Mouse (Mus musculus) neural tube, embryonic 12.5 days (tissue): ENCODE measurements at regions not wholly inside any gene's neighbourhood (a gene's known extent, or its start where the extent isn't known, plus 50 kb on each side); places are given as distances from the start of the nearest gene placed in this dataset.

Experiments
- ATAC-seq: fragments of 200-750 bp; cut with Nextera tagmentation; 2 replicates; pipeline ENCODE4 v1.8.0; 2017; ENCODE audit warnings: low read depth, mild to moderate bottlenecking, moderate TSS enrichment, moderate library complexity; ENCODE audit not compliant: low FRiP score
- H3K27ac ChIP-seq: fragments of 300-500 bp; sonication (generic); 2 replicates; pipeline ENCODE4 v1.5.1; 2016
- H3K27me3 ChIP-seq: fragments of 300-500 bp; sonication (generic); replicated peaks from 2 replicates; pipeline ENCODE4 v1.6.1; 2016; ENCODE audit warnings: mild to moderate bottlenecking
- H3K36me3 ChIP-seq: fragments of 300-500 bp; sonication (generic); 2 replicates; pipeline ENCODE4 v1.6.1; 2016; ENCODE audit warnings: mild to moderate bottlenecking
- H3K4me1 ChIP-seq: fragments of 300-500 bp; sonication (generic); 2 replicates; pipeline ENCODE4 v1.6.1; 2016
- H3K4me2 ChIP-seq: fragments of 300-500 bp; sonication (generic); replicated peaks from 2 replicates; pipeline ENCODE4 v1.6.1; 2016; ENCODE audit warnings: mild to moderate bottlenecking
- H3K4me3 ChIP-seq: fragments of 300-500 bp; sonication (generic); 2 replicates; pipeline ENCODE4 v1.5.1; 2016
- H3K9ac ChIP-seq: fragments of 300-500 bp; sonication (generic); 2 replicates; pipeline ENCODE4 v1.6.1; 2016; ENCODE audit warnings: mild to moderate bottlenecking
- H3K9me3 ChIP-seq: fragments of 300-500 bp; sonication (generic); 2 replicates; pipeline ENCODE4 v1.6.1; 2016; ENCODE audit warnings: mild to moderate bottlenecking
- WGBS: fragments of 180-500 bp; shearing (Covaris S2); methylation state at CpG from one replicate; pipeline ENCODE4 v1.1.7; 2016; 5-methylcytosine and 5-hydroxymethylcytosine counted together

GRCm38 (mm10) chr13:72814616-72815015 lies 186.0 kb downstream of the Irx2 start:
- ATAC-seq, result no peak
- H3K9ac ChIP-seq, result no peak overlapping the region
- 43% methylated on average over 7 of the region's 7 CpGs for WGBS
- H3K4me3 ChIP-seq, result no peak overlapping the region
- H3K27me3 ChIP-seq, result peaks cover 20% of the 10 kb centered on the region
- H3K4me2 ChIP-seq, result no peak overlapping the region
- H3K36me3 ChIP-seq, result no peaks in the 10 kb centered on the region
- H3K4me1 ChIP-seq, result peaks cover 7% of the 10 kb centered on the region; the same call in 1 of the 2 replicates
- H3K27ac ChIP-seq, result no peak overlapping the region
- no peaks in the 10 kb centered on the region for H3K9me3 ChIP-seq

- ATAC-seq, result peak; percentile 61
- Histone ChIP-seq H3K36me3 (no peaks in the 10 kb centered on the region), H3K4me1 (peaks cover 7% of the 10 kb centered on the region; the same call in 1 of the 2 replicates), H3K27me3 (peaks cover 20% of the 10 kb centered on the region), H3K4me3 (no peak overlapping the region), H3K9ac (no peak overlapping the region), H3K4me2 (peak overlapping the region; percentile 44; the same call in 1 of the 2 replicates), H3K27ac (no peak overlapping the region), H3K9me3 (no peaks in the 10 kb centered on the region)
- 5% methylated on average over 4 of the region's 4 CpGs for WGBS
Observed at GRCm38 (mm10) chr13:72815236-72815932, 186.8 kb downstream of the Irx2 start.

GRCm38 (mm10) chr13:72815933-72816553 lies 187.4 kb downstream of the Irx2 start:
- Histone ChIP-seq H3K9me3 (no peaks in the 10 kb centered on the region), H3K27ac (no peak overlapping the region), H3K4me2 (peak overlapping the region; percentile 44), H3K4me1 (peaks cover 7% of the 10 kb centered on the region; the same call in 1 of the 2 replicates), H3K9ac (no peak overlapping the region), H3K36me3 (no peaks in the 10 kb centered on the region), H3K4me3 (no peak overlapping the region), H3K27me3 (peaks cover 20% of the 10 kb centered on the region)
- 2% methylated on average over 18 of the region's 18 CpGs for WGBS
- 0 out of 2 replicates have a peak, but pooled peaks have one; percentile 43 for ATAC-seq

GRCm38 (mm10) chr13:72816856-72817255 lies 188.2 kb downstream of the Irx2 start:
- no peak for ATAC-seq
- no peaks in the 10 kb centered on the region for H3K36me3 ChIP-seq
- H3K9ac ChIP-seq, result no peak overlapping the region
- peak overlapping the region; percentile 44 for H3K4me2 ChIP-seq
- peaks cover 7% of the 10 kb centered on the region; the same call in 1 of the 2 replicates for H3K4me1 ChIP-seq
- H3K9me3 ChIP-seq, result no peaks in the 10 kb centered on the region
- no peak overlapping the region for H3K27ac ChIP-seq
- H3K27me3 ChIP-seq, result peaks cover 20% of the 10 kb centered on the region
- no peak overlapping the region for H3K4me3 ChIP-seq
- 12% methylated on average over 8 of the region's 8 CpGs for WGBS

GRCm38 (mm10) chr13:72817521-72817920 lies 188.9 kb downstream of the Irx2 start:
- Histone ChIP-seq H3K4me3 (no peak overlapping the region), H3K4me2 (no peak overlapping the region), H3K36me3 (no peaks in the 10 kb centered on the region), H3K27me3 (peaks cover 20% of the 10 kb centered on the region), H3K4me1 (peaks cover 7% of the 10 kb centered on the region; the same call in 1 of the 2 replicates), H3K9ac (no peak overlapping the region), H3K27ac (no peak overlapping the region), H3K9me3 (no peaks in the 10 kb centered on the region)
- ATAC-seq, result no peak
- 9% methylated on average over 2 of the region's 2 CpGs for WGBS

GRCm38 (mm10) chr13:72817930-72818329 lies 189.3 kb downstream of the Irx2 start:
- H3K4me2 ChIP-seq, result no peak overlapping the region
- H3K36me3 ChIP-seq, result no peaks in the 10 kb centered on the region
- WGBS, result 17% methylated on average over 6 of the region's 6 CpGs
- H3K4me3 ChIP-seq, result no peak overlapping the region
- peaks cover 20% of the 10 kb centered on the region for H3K27me3 ChIP-seq
- no peak for ATAC-seq
- peaks cover 7% of the 10 kb centered on the region; the same call in 1 of the 2 replicates for H3K4me1 ChIP-seq
- H3K9me3 ChIP-seq, result no peaks in the 10 kb centered on the region
- H3K9ac ChIP-seq, result no peak overlapping the region
- H3K27ac ChIP-seq, result no peak overlapping the region

- Histone ChIP-seq H3K4me1 (no peaks in the 10 kb centered on the region), H3K36me3 (no peaks in the 10 kb centered on the region), H3K4me3 (no peak overlapping the region), H3K27ac (no peak overlapping the region), H3K9me3 (no peaks in the 10 kb centered on the region), H3K4me2 (no peak overlapping the region), H3K9ac (no peak overlapping the region), H3K27me3 (no peaks in the 10 kb centered on the region; the same call in none of the 2 replicates)
- WGBS, result 52% methylated on average over 3 of the region's 3 CpGs
- no peak for ATAC-seq
Observed at GRCm38 (mm10) chr13:72826613-72827012, 198.0 kb downstream of the Irx2 start.

GRCm38 (mm10) chr13:72829331-72829730 lies 200.7 kb downstream of the Irx2 start:
- H3K4me3 ChIP-seq, result no peak overlapping the region
- no peak overlapping the region for H3K27ac ChIP-seq
- WGBS, result 86% methylated on average over 3 of the region's 3 CpGs
- H3K9ac ChIP-seq, result no peak overlapping the region
- H3K4me1 ChIP-seq, result no peaks in the 10 kb centered on the region
- H3K27me3 ChIP-seq, result no peaks in the 10 kb centered on the region; the same call in none of the 2 replicates
- H3K4me2 ChIP-seq, result no peak overlapping the region
- H3K9me3 ChIP-seq, result no peaks in the 10 kb centered on the region
- ATAC-seq, result no peak
- no peaks in the 10 kb centered on the region for H3K36me3 ChIP-seq

GRCm38 (mm10) chr13:72833326-72833725 lies 204.7 kb downstream of the Irx2 start:
- 85% methylated on average over 2 of the region's 2 CpGs for WGBS
- no peaks in the 10 kb centered on the region; the same call in 1 of the 2 replicates for H3K27me3 ChIP-seq
- no peaks in the 10 kb centered on the region for H3K36me3 ChIP-seq
- no peak overlapping the region for H3K9ac ChIP-seq
- no peak overlapping the region for H3K4me3 ChIP-seq
- H3K9me3 ChIP-seq, result no peaks in the 10 kb centered on the region
- H3K27ac ChIP-seq, result no peak overlapping the region
- ATAC-seq, result no peak
- no peaks in the 10 kb centered on the region for H3K4me1 ChIP-seq
- no peak overlapping the region for H3K4me2 ChIP-seq

GRCm38 (mm10) chr13:72837016-72837415 lies 208.4 kb downstream of the Irx2 start:
- Histone ChIP-seq H3K36me3 (no peaks in the 10 kb centered on the region), H3K27me3 (no peaks in the 10 kb centered on the region), H3K4me3 (no peak overlapping the region), H3K9me3 (no peaks in the 10 kb centered on the region), H3K4me2 (no peak overlapping the region), H3K4me1 (no peaks in the 10 kb centered on the region), H3K9ac (no peak overlapping the region), H3K27ac (no peak overlapping the region)
- ATAC-seq, result no peak
- 65% methylated on average over 9 of the region's 9 CpGs for WGBS

- Histone ChIP-seq H3K9me3 (no peaks in the 10 kb centered on the region), H3K36me3 (no peaks in the 10 kb centered on the region), H3K27me3 (no peaks in the 10 kb centered on the region; the same call in 1 of the 2 replicates), H3K4me3 (no peak overlapping the region), H3K4me1 (no peaks in the 10 kb centered on the region), H3K4me2 (no peak overlapping the region), H3K27ac (no peak overlapping the region), H3K9ac (no peak overlapping the region)
- 76% methylated on average over 4 of the region's 4 CpGs for WGBS
- ATAC-seq, result no peak
Observed at GRCm38 (mm10) chr13:72848097-72848496, 219.5 kb downstream of the Irx2 start.

GRCm38 (mm10) chr13:72849841-72850240 lies 221.2 kb downstream of the Irx2 start:
- H3K4me3 ChIP-seq, result no peak overlapping the region
- H3K4me2 ChIP-seq, result no peak overlapping the region
- ATAC-seq, result no peak
- H3K9ac ChIP-seq, result no peak overlapping the region
- H3K9me3 ChIP-seq, result no peaks in the 10 kb centered on the region
- WGBS, result 40% methylated on average over 11 of the region's 11 CpGs
- no peaks in the 10 kb centered on the region for H3K4me1 ChIP-seq
- H3K27me3 ChIP-seq, result no peaks in the 10 kb centered on the region; the same call in 1 of the 2 replicates
- no peak overlapping the region for H3K27ac ChIP-seq
- no peaks in the 10 kb centered on the region for H3K36me3 ChIP-seq
